9 mouse cellular contexts compared by ENCODE assay signal in the genomic region with DNA sequence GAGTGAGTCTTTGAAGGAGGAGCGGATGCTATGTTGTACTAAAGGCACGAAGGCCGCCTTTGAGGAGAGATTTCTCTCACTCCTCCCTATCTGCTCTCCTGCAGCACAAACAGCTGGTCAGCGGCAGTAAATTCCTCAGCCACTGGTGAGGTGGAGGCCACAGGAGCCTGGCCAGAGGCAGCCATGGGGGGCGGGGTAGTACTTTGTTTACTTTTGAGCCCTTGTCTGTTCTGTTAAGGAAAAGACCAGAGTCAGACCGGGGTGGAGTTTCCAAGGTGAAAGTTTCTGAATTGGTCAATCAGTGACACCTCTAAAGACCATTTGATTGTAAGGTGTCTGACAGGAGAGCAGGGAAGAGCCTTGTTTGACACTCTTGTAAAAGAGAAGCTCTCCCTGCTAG. TPM values are rescaled to one million over a fixed set of nuclear protein-coding genes. Genes with fewer than 3 reads are reported as not detected.
DNase-seq lines count a peak whose midpoint lies in the region; ATAC-seq and TF ChIP-seq lines count a peak whose summit lies in the region.
"Had no signal": no experiment of that assay in that cellular context is flagged by ENCODE, and none has a peak within 500 bp of the region (broad histone marks: within the 10 kb centered on the region; RNA-seq: fewer than 3 reads in every experiment).

No protein-coding gene starts in this region.

- ATAC-seq in megakaryocyte, adult 5-6 weeks (ENCODE audit: poor library complexity, severe bottlenecking): no peak
- ATAC-seq in heart, embryonic 12.5 days (ENCODE audit: insufficient number of reproducible peaks, low FRiP score): no peak
- ATAC-seq in kidney, postnatal 0 days (replicated peaks; ENCODE audit: low FRiP score, low read depth): no peak

- peak overlapping the region; percentile 97 for H3K4me3 ChIP-seq in megakaryocyte, embryonic 14.5 days (replicated peaks)
- peak overlapping the region; percentile 77 for H3K4me3 ChIP-seq in heart, embryonic 12.5 days
- no peak overlapping the region for H3K4me3 ChIP-seq in kidney, postnatal 0 days (replicated peaks; ENCODE audit: low read depth, low read length)

- H3K4me2 ChIP-seq in heart, embryonic 12.5 days: peak overlapping the region; percentile 73
- H3K4me2 ChIP-seq in kidney, postnatal 0 days (ENCODE audit: low read length): peak overlapping the region; percentile 79

- WGBS in heart, embryonic 12.5 days: 4% methylated on average over 6 of the region's 6 CpGs
- 21% methylated on average over 6 of the region's 6 CpGs for WGBS in kidney, postnatal 0 days

- no peaks in the 10 kb centered on the region for H3K27me3 ChIP-seq in megakaryocyte, embryonic 14.5 days (replicated peaks)
- H3K27me3 ChIP-seq in heart, embryonic 12.5 days (replicated peaks): no peaks in the 10 kb centered on the region
- no peaks in the 10 kb centered on the region for H3K27me3 ChIP-seq in kidney, postnatal 0 days (ENCODE audit: insufficient read depth, low read length)

- H3K9me3 ChIP-seq in megakaryocyte, embryonic 14.5 days: no peaks in the 10 kb centered on the region
- H3K9me3 ChIP-seq in heart, embryonic 12.5 days (replicated peaks): no peaks in the 10 kb centered on the region
- no peaks in the 10 kb centered on the region for H3K9me3 ChIP-seq in kidney, postnatal 0 days (replicated peaks; ENCODE audit: low read length)
- H3K9me3 ChIP-seq: G1E had no signal

- H3K9ac ChIP-seq in heart, embryonic 12.5 days: peak overlapping the region; percentile 53
- H3K9ac ChIP-seq in kidney, postnatal 0 days (ENCODE audit: low read depth, low read length): no peak overlapping the region

- peaks cover 4% of the 10 kb centered on the region for H3K36me3 ChIP-seq in megakaryocyte, embryonic 14.5 days (replicated peaks; ENCODE audit: low read length)
- no peaks in the 10 kb centered on the region for H3K36me3 ChIP-seq in heart, embryonic 12.5 days
- H3K36me3 ChIP-seq in kidney, postnatal 0 days (ENCODE audit: insufficient read depth, low read length): no peaks in the 10 kb centered on the region

- DNase-seq in kidney, postnatal 0 days (ENCODE audit: low spot score): peak; percentile 55
- peak; percentile 74 for DNase-seq in lung, postnatal 36 days
- DNase-seq in cerebellum, postnatal 36 days: no peak
- DNase-seq in cerebellum, adult 8-10 months: no peak
- no peak for DNase-seq in layer of hippocampus, adult 11-12 months (ENCODE audit: low spot score)

- peaks cover 62% of the 10 kb centered on the region for H3K4me1 ChIP-seq in megakaryocyte, embryonic 14.5 days
- peaks cover 65% of the 10 kb centered on the region for H3K4me1 ChIP-seq in heart, embryonic 12.5 days (replicated peaks)
- H3K4me1 ChIP-seq in kidney, postnatal 0 days (replicated peaks; ENCODE audit: insufficient read depth, low read length): peaks cover 26% of the 10 kb centered on the region

- TF ChIP-seq CTCF in kidney, postnatal 0 days (IDR thresholded peaks at IDR 0.05; ENCODE audit: low read depth): no peak

- peak overlapping the region; percentile 51 for H3K27ac ChIP-seq in heart, embryonic 12.5 days (ENCODE audit: poor library complexity, severe bottlenecking)
- H3K27ac ChIP-seq in kidney, postnatal 0 days: no peak overlapping the region

RNA-seq across cellular contexts. Expression of gene Etv6, which starts 3.4 kb away (rescaled TPM):
- 152 and 256 TPM in 2 replicates for polyA plus RNA-seq in megakaryocyte, embryonic 14.5 days (2012; ENCODE audit: insufficient read depth, low replicate concordance)
- 51.9 and 66.7 TPM in 2 replicates for total RNA-seq in megakaryocyte, adult 5-6 weeks (2015)
- 32.9 and 42.3 TPM in 2 replicates for total RNA-seq in megakaryocyte, adult 5-6 weeks (2017)
- polyA plus RNA-seq in heart, embryonic 12.5 days (2016; fragmentation: Nextera tagmentation; extraction: Ambion mirVana): 19.9 and 20.9 TPM in 2 replicates
- 8.9 and 9.2 TPM in 2 replicates for polyA plus RNA-seq in kidney, postnatal 0 days (2015; fragmentation: Nextera tagmentation; extraction: Ambion mirVana)

Comparison
In these comparisons a context has a peak if more than half of its experiments do, and no peak if none do; other contexts are left out.
1. DNase-seq: peak in kidney, postnatal 0 days (single experiment) and lung, postnatal 36 days (single experiment); none in cerebellum, postnatal 36 days (0 of 2), cerebellum, adult 8-10 months (single experiment) and layer of hippocampus, adult 11-12 months (single experiment).